Mouse (Mus musculus) splenic B cell, adult 2 months (primary cell): Measurements from ENCODE around the gene Gm13889.

Experiments
- DNase-seq: peaks from one replicate; pipeline ENCODE4 v3.0.0-alpha.2; 2011; ENCODE audit warnings: low read depth, low spot score
- H3K27me3 ChIP-seq: 2 replicates; pipeline ENCODE4 v1.6.1; 2012; ENCODE audit warnings: mild to moderate bottlenecking, low read length, moderate library complexity, mixed read lengths; ENCODE audit not compliant: control insufficient read depth, poor library complexity, insufficient read depth, severe bottlenecking
- H3K36me3 ChIP-seq: 2 replicates; pipeline ENCODE4 v1.6.1; 2012; ENCODE audit warnings: mild to moderate bottlenecking, low read length, moderate library complexity, mixed read lengths; ENCODE audit not compliant: control insufficient read depth, poor library complexity, insufficient read depth, severe bottlenecking

The Gm13889 gene

GRCm38 (mm10) chr2:93944099-93944498 lies 12.9 kb downstream of the Gm13889 start:
- no peaks in the 10 kb centered on the region for H3K36me3 ChIP-seq
- peak; percentile 11 for DNase-seq
- no peaks in the 10 kb centered on the region for H3K27me3 ChIP-seq

- H3K27me3 ChIP-seq = no peaks in the 10 kb centered on the region
- no peak for DNase-seq
Observed at GRCm38 (mm10) chr2:93941670-93942069, 15.3 kb downstream of the Gm13889 start.

GRCm38 (mm10) chr2:93938534-93938933 lies 18.5 kb downstream of the Gm13889 start:
- Histone ChIP-seq H3K36me3 (no peaks in the 10 kb centered on the region), H3K27me3 (no peaks in the 10 kb centered on the region)
- DNase-seq = no peak

More at GRCm38 (mm10) chr2:93941670-93942069, 15.3 kb downstream of the Gm13889 start:
- no peaks in the 10 kb centered on the region for H3K36me3 ChIP-seq

- no peak for DNase-seq
- no peaks in the 10 kb centered on the region for H3K36me3 ChIP-seq
- H3K27me3 ChIP-seq = no peaks in the 10 kb centered on the region
Observed at GRCm38 (mm10) chr2:93928866-93929265, 28.1 kb downstream of the Gm13889 start.

- no peak for DNase-seq
- no peaks in the 10 kb centered on the region for H3K36me3 ChIP-seq
- H3K27me3 ChIP-seq = no peaks in the 10 kb centered on the region
Observed at GRCm38 (mm10) chr2:93927701-93928437, 29.1 kb downstream of the Gm13889 start.

GRCm38 (mm10) chr2:93926141-93926540 lies 30.9 kb downstream of the Gm13889 start:
- H3K36me3 ChIP-seq = no peaks in the 10 kb centered on the region
- no peaks in the 10 kb centered on the region for H3K27me3 ChIP-seq
- DNase-seq = no peak

GRCm38 (mm10) chr2:93919093-93919492 lies 37.9 kb downstream of the Gm13889 start:
- Histone ChIP-seq H3K36me3 (no peaks in the 10 kb centered on the region), H3K27me3 (no peaks in the 10 kb centered on the region)
- no peak for DNase-seq

- Histone ChIP-seq H3K27me3 (no peaks in the 10 kb centered on the region), H3K36me3 (no peaks in the 10 kb centered on the region)
- DNase-seq = no peak
Observed at GRCm38 (mm10) chr2:93913552-93913951, 43.4 kb downstream of the Gm13889 start.

GRCm38 (mm10) chr2:93911942-93912341 lies 45.1 kb downstream of the Gm13889 start:
- Histone ChIP-seq H3K36me3 (no peaks in the 10 kb centered on the region), H3K27me3 (no peaks in the 10 kb centered on the region)
- DNase-seq = no peak

- Histone ChIP-seq H3K27me3 (no peaks in the 10 kb centered on the region), H3K36me3 (no peaks in the 10 kb centered on the region)
- DNase-seq = no peak
Observed at GRCm38 (mm10) chr2:93909716-93910115, 47.3 kb downstream of the Gm13889 start.

- Histone ChIP-seq H3K27me3 (no peaks in the 10 kb centered on the region), H3K36me3 (no peaks in the 10 kb centered on the region)
- no peak for DNase-seq
Observed at GRCm38 (mm10) chr2:93907519-93908294, 49.3 kb downstream of the Gm13889 start.

GRCm38 (mm10) chr2:93906316-93906715 lies 50.7 kb downstream of the Gm13889 start:
- Histone ChIP-seq H3K27me3 (no peaks in the 10 kb centered on the region), H3K36me3 (no peaks in the 10 kb centered on the region)
- no peak for DNase-seq
